In genomic region chr12:24571523-24572392, GRCm38 (mm10) we compare ENCODE assay signal across 8 mouse cellular contexts. TPM values are rescaled to one million over a fixed set of nuclear protein-coding genes. Genes with fewer than 3 reads are reported as not detected.
DNase-seq lines count a peak whose midpoint lies in the region; ATAC-seq lines count a peak whose summit lies in the region.

Grhl1 (plus strand) TSS chr12:24572283.

- H3K27ac ChIP-seq in intestine, embryonic 14.5 days (ENCODE audit: low read depth) = no peak within 1 kb of the TSS

- peak; percentile 97 for DNase-seq in adrenal gland, adult 2 months
- peak; percentile 96 for DNase-seq in embryo, embryonic 11 days
- peak; percentile 96 for DNase-seq in gastrocnemius, postnatal 25 days
- DNase-seq in intestine, embryonic 14.5 days (ENCODE audit: low spot score) = peak; percentile 92
- DNase-seq in left cerebral cortex, postnatal 10 days (ENCODE audit: extremely low spot score in 1 of 2, low spot score in 2 of 2) = peak; percentile 90 to 97
- DNase-seq in right cerebral cortex, postnatal 10 days (ENCODE audit: low spot score in 2 of 2) = peak; percentile 95 to 96
- DNase-seq in urinary bladder, postnatal 14 days (ENCODE audit: low spot score) = peak; percentile 95

- H3K9me3 ChIP-seq in intestine, embryonic 14.5 days (ENCODE audit: control insufficient read depth, low read length) = no peaks in the 10 kb centered on the region

- H3K36me3 ChIP-seq in intestine, embryonic 14.5 days (ENCODE audit: control insufficient read depth, insufficient read depth, low read length) = no peaks in the 10 kb centered on the region

- peak; percentile 99 for ATAC-seq in intestine, embryonic 14.5 days (replicated peaks; ENCODE audit: low FRiP score, low TSS enrichment, low read depth)
- ATAC-seq in megakaryocyte progenitor cell, adult 5-6 weeks (replicated peaks; ENCODE audit: poor library complexity) = peak; percentile 99

- H3K9ac ChIP-seq in intestine, embryonic 14.5 days (ENCODE audit: low read length) = peak within 1 kb of the TSS; percentile 27

- 4% methylated on average over 56 of the region's 64 CpGs for WGBS in intestine, embryonic 14.5 days

- H3K27me3 ChIP-seq in intestine, embryonic 14.5 days (replicated peaks; ENCODE audit: control insufficient read depth, insufficient read depth, low read length) = peaks cover 27% of the 10 kb centered on the region

- H3K4me1 ChIP-seq in intestine, embryonic 14.5 days (replicated peaks; ENCODE audit: control insufficient read depth, insufficient read depth, low read length) = peaks cover 7% of the 10 kb centered on the region; the same call in 1 of the 2 replicates

- H3K4me3 ChIP-seq in intestine, embryonic 14.5 days (ENCODE audit: low read depth, low read length) = peak within 1 kb of the TSS; percentile 56

- intact Hi-C loops in left cerebral cortex, postnatal 10 days (cut with DNase I) = loop anchor here (5.0 kb wide), 2 partner anchors 34 to 49 kb away; no protein-coding TSS in a partner anchor

- H3K4me2 ChIP-seq in intestine, embryonic 14.5 days (ENCODE audit: low read length) = peak within 1 kb of the TSS; percentile 78

RNA-seq across cellular contexts. Expression of gene Grhl1, which starts in this region (rescaled TPM):
- total RNA-seq in adrenal gland, adult 2 months (2021) = 1 to 10 TPM; 1.0 to 1.2 TPM
- polyA plus RNA-seq in adrenal gland, adult 2 months (2012; rRNA removed) = 0.17 and 0.42 TPM in 2 replicates
- total RNA-seq in gastrocnemius, postnatal 25 days (2021) = under 1 TPM; 0.15 to 0.29 TPM
- 0.87 and 1.2 TPM in 2 replicates for polyA plus RNA-seq in intestine, embryonic 14.5 days (2014; fragmentation: Nextera tagmentation; extraction: Ambion mirVana)
- total RNA-seq in left cerebral cortex, postnatal 10 days (2021) = 1 to 10 TPM; 7.9 to 9.5 TPM
- total RNA-seq in megakaryocyte progenitor cell, adult 5-6 weeks (2015) = 0.22 and 0.49 TPM in 2 replicates
- total RNA-seq in megakaryocyte progenitor cell, adult 5-6 weeks (2017) = 0.20 and 0.42 TPM in 2 replicates

Comparison
In these comparisons a context has a peak if more than half of its experiments do, and no peak if none do; other contexts are left out.
1. Peak in DNase-seq in gastrocnemius, postnatal 25 days; RNA of the gene not detected or under 1 TPM.
2. Peak in ATAC-seq in megakaryocyte progenitor cell, adult 5-6 weeks; RNA of the gene not detected or under 1 TPM.